Mouse (Mus musculus) E14TG2a.4 (cell line): Measurements from ENCODE around the gene Daglb.

ENCODE experiments used
- CTCF ChIP-seq: conservative IDR thresholded peaks from 2 replicates; pipeline ENCODE4 v1.5.1; 2014; ENCODE audit warnings: low read length
- NANOG ChIP-seq: IDR thresholded peaks from 2 replicates; pipeline ENCODE4 v1.6.1; 2014; ENCODE audit warnings: borderline replicate concordance, low read length, mixed read lengths

DNA sequence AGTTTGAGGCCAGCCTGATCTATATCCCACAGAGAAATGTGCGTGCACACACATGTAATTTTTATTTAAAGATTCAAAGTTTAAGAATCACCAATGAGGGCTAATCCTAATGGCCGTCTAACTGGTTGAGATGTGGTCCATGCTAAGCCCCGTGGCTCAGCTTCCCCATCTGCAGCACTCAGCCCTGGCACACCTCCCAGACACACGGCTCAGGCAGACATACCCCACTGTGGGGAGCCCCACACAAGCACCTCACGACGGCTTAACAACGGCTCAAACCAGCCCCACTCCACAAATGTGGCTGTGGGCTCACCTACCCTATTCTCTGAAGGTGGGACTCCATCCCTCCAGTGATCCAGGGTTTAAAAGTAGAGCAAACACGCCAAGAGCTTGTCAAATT lies 40.7 kb downstream of the Daglb start:
- TF ChIP-seq CTCF = no peak
- no peak for TF ChIP-seq NANOG
